Mouse (Mus musculus): ENCODE results near the gene Rap1gds1. TPM values are rescaled to one million over a fixed set of nuclear protein-coding genes. Genes with fewer than 3 reads are reported as not detected.

Gene Rap1gds1
- polyA plus RNA-seq, 1 experiment from 2014 or later: 99.7 TPM

DNA sequence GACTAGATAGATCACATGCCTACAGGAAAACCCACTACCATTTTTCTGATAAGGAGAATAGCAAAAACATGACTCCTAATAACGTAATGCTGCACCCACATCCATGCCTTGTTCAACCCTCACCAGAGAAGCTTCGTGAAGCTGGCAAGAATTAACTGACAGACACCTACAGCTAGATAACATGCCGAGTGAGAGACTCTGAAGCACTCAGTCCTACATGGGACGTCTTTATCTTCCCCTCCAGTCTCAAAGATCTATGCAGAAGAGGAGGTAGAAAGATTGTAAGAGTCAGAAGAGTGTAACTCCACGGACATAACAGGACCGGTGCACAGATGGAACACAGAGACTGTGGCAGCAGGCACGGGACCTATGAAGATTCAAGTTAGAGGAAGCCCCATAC lies 85.9 kb downstream of the Rap1gds1 start:
- no peak overlapping the region for H3K4me2 ChIP-seq
- no peak overlapping the region for H3K4me3 ChIP-seq
- H3K36me3 ChIP-seq: no peaks in the 10 kb centered on the region
- WGBS: 97% methylated on average over 7 of the region's 7 CpGs
- peaks cover 4% of the 10 kb centered on the region for H3K9me3 ChIP-seq
- H3K27ac ChIP-seq (replicated peaks): no peak overlapping the region
- no peaks in the 10 kb centered on the region for H3K4me1 ChIP-seq (replicated peaks)
- H3K27me3 ChIP-seq: no peaks in the 10 kb centered on the region
- no peak for ATAC-seq (ENCODE audit: low read depth)
- H3K9ac ChIP-seq: no peak overlapping the region

DNA sequence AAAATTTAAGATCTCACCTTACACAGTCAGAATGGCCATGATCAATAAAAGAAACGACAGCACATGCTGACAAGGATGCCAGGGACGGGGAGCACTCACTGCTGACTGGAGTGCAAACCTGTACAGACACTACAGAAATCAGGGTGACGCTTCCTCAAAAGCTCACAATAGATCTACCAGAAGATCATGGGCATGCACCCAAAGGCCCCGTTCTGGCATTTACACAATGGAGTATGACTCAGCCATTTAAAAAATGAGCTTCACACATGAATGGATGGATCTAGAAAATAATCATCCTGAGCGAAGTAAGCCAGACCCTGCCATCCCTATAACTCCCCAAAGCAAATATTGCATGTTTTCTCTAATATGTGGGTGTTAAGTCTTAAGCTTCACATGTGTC lies 87.0 kb downstream of the Rap1gds1 start:
- Histone ChIP-seq H3K4me2 (no peak overlapping the region), H3K27ac (replicated peaks) (no peak overlapping the region), H3K4me3 (no peak overlapping the region), H3K27me3 (no peaks in the 10 kb centered on the region), H3K4me1 (replicated peaks) (no peaks in the 10 kb centered on the region), H3K9ac (no peak overlapping the region), H3K9me3 (peaks cover 4% of the 10 kb centered on the region), H3K36me3 (no peaks in the 10 kb centered on the region)
- WGBS: 95% methylated on average over 5 of the region's 5 CpGs
- no peak for ATAC-seq (ENCODE audit: low read depth)

DNA sequence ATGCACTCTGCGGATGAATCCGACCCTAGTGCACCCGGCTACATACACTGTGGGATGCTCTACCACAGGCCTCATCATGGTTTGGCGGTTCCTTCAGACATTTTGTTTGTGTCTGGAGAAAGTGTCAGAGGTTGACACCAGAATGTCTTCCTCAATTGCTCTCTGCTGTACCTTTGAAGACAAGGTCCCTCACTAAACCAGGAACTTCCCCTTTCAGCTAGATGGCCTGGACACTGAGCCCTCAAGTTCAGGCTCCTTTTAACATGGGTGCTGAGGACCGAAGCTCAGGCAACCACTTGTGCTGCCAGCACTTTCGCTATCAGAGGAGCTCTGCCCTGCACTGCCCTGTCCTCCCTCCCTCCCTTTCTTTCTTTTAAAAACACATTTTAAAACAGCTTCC lies 92.8 kb downstream of the Rap1gds1 start:
- Histone ChIP-seq H3K4me1 (replicated peaks) (no peaks in the 10 kb centered on the region), H3K4me3 (no peak overlapping the region), H3K9me3 (peaks cover 1% of the 10 kb centered on the region), H3K4me2 (no peak overlapping the region), H3K36me3 (no peaks in the 10 kb centered on the region), H3K27ac (replicated peaks) (no peak overlapping the region), H3K27me3 (no peaks in the 10 kb centered on the region), H3K9ac (no peak overlapping the region)
- ATAC-seq (ENCODE audit: low read depth): no peak
- WGBS: 93% methylated on average over 6 of the region's 6 CpGs

DNA sequence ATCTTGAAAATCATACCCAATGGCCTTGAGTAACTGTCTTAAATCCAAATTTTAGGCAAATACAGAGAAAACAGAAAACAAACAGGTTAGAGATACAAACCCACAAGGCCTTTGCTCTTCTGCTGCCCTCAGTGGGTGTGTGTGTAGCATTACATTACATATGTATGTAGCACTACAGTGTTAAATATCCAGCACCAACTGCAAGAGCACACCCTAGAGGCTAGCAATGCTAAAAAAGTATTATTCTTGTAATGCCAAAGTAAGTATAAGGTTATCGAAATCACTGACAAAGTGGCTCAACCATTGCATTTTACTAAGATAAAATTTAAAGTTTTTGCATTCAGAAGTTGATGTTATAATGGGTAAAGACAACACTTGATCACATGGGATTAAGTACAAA lies 97.6 kb downstream of the Rap1gds1 start:
- Histone ChIP-seq H3K9me3 (no peaks in the 10 kb centered on the region), H3K27me3 (no peaks in the 10 kb centered on the region), H3K36me3 (peaks cover 21% of the 10 kb centered on the region), H3K4me2 (no peak overlapping the region), H3K9ac (no peak overlapping the region), H3K27ac (replicated peaks) (no peak overlapping the region), H3K4me3 (no peak overlapping the region), H3K4me1 (replicated peaks) (no peaks in the 10 kb centered on the region)
- 96% methylated on average over 1 of the region's 1 CpGs for WGBS
- no peak for ATAC-seq (ENCODE audit: low read depth)

DNA sequence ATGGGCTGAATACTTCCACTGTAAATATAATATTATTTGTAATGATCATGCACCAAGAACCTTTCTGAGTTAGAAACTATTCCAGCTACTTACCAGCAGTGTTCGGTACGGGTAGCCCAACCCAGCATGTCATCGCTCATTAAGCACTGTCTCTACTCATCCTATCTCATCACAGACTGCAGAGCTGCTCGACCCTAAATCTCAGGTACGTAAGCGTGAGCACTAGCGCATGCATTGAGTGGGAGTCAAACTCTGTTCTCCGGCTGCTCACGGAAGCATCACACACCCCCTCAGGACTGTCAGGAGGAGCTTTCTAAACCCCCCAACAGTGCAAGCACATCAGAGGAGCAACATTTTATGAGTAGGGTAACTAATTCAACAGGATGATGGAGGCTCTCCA lies 107.4 kb downstream of the Rap1gds1 start:
- H3K9ac ChIP-seq: no peak overlapping the region
- WGBS: 83% methylated on average over 9 of the region's 9 CpGs

DNA sequence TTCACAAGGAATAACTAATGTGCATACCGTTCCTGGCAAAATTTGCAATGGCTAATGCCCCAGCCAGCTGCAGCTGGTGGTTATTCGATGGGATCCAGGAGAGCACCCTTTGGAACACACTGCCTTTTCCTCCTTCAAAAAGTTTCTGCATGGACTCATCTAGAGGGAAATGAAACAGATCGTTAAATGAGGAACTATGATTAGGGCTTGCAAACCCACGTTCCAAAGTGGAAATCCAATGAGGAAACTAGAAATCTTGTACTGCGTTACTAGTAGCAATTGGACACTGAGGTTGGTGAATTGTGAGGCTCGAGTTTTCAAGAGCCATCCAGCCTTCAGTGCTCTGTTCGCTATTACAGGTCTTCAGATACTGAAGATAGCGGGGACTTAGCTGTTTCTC lies 116.5 kb downstream of the Rap1gds1 start:
- H3K4me2 ChIP-seq: no peak overlapping the region
- H3K4me1 ChIP-seq (replicated peaks): no peaks in the 10 kb centered on the region
- no peaks in the 10 kb centered on the region for H3K9me3 ChIP-seq
- H3K27me3 ChIP-seq: no peaks in the 10 kb centered on the region
- peaks cover 56% of the 10 kb centered on the region for H3K36me3 ChIP-seq
- 95% methylated on average over 8 of the region's 8 CpGs for WGBS
- H3K27ac ChIP-seq (replicated peaks): no peak overlapping the region
- no peak for ATAC-seq (ENCODE audit: low read depth)
- no peak overlapping the region for H3K4me3 ChIP-seq
- H3K9ac ChIP-seq: no peak overlapping the region

More for the DNA sequence above, 107.4 kb downstream of the Rap1gds1 start:
- no peaks in the 10 kb centered on the region for H3K4me1 ChIP-seq (replicated peaks)
- no peaks in the 10 kb centered on the region for H3K27me3 ChIP-seq
- no peak overlapping the region for H3K4me3 ChIP-seq
- no peak overlapping the region for H3K27ac ChIP-seq (replicated peaks)
- peaks cover 15% of the 10 kb centered on the region for H3K36me3 ChIP-seq
- H3K4me2 ChIP-seq: no peak overlapping the region
- ATAC-seq (ENCODE audit: low read depth): no peak
- H3K9me3 ChIP-seq: no peaks in the 10 kb centered on the region

DNA sequence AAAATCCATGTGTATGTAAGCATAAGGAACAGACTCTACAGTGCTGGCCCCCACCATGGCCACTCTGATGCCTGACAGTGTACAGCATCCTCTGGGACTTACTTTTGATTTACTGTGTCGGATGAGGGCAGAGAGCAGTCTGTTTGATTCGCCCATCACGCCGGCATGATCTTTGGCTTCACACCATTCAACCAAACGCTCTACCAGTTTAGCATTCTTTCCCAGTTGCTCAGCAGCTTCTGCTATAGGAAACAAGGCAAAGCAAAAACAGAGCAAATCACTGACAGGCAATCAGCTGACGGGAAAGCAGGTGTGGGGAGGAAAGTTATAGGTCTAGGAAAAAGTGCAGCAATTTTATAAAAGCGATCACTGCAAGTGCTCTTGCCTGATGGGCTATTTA lies 119.8 kb downstream of the Rap1gds1 start:
- H3K27ac ChIP-seq (replicated peaks): no peak overlapping the region
- no peak overlapping the region for H3K9ac ChIP-seq
- no peaks in the 10 kb centered on the region for H3K27me3 ChIP-seq
- no peaks in the 10 kb centered on the region for H3K4me1 ChIP-seq (replicated peaks)
- H3K4me2 ChIP-seq: no peak overlapping the region
- H3K36me3 ChIP-seq: peaks cover 62% of the 10 kb centered on the region
- H3K4me3 ChIP-seq: no peak overlapping the region
- 83% methylated on average over 7 of the region's 7 CpGs for WGBS
- H3K9me3 ChIP-seq: no peaks in the 10 kb centered on the region
- ATAC-seq (ENCODE audit: low read depth): no peak

DNA sequence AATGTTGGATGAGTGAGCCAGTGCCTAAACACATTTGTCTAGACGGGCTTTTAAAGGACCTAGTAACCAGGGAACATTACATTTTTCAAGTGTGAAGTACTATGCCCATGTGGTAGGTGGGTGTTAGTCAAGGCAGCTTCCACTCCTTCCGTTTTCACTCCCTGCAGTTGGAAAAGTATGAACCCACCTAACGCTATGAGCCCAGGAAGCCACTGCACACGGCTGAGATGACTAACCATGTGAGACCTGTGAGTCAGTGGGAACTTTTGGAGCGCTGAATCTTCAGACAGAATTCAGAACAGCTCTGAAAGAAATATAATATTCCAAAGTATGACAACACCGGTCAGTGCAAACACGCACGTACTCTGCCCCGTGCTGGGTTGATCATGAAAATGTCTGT lies 125.9 kb downstream of the Rap1gds1 start:
- 94% methylated on average over 9 of the region's 9 CpGs for WGBS
- Histone ChIP-seq H3K4me3 (no peak overlapping the region), H3K4me1 (replicated peaks) (no peaks in the 10 kb centered on the region), H3K4me2 (no peak overlapping the region), H3K36me3 (peaks cover 52% of the 10 kb centered on the region), H3K27ac (replicated peaks) (no peak overlapping the region), H3K9ac (no peak overlapping the region), H3K27me3 (no peaks in the 10 kb centered on the region), H3K9me3 (no peaks in the 10 kb centered on the region)
- ATAC-seq (ENCODE audit: low read depth): no peak

DNA sequence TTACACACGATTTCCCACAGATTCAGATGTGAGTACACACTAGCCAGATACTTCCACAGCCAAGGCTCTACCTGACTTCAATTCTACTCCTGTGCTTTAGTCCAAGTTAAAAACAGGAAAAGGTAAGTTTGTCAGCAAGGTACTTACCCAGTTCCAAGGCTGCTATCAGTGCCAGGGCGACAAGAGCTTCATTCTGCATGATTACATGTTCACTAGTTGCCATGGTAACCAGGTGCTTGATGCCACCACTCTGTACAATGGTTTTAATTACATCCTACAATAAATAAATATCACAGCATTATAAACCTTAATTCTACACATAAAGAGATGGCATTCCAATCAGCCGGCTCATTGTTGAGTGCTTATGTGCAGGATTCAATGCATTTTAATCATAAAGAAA lies 129.5 kb downstream of the Rap1gds1 start:
- ATAC-seq (ENCODE audit: low read depth): no peak
- H3K4me2 ChIP-seq: no peak overlapping the region
- H3K27ac ChIP-seq (replicated peaks): no peak overlapping the region
- H3K4me1 ChIP-seq (replicated peaks): peaks cover 6% of the 10 kb centered on the region; the same call in 1 of the 2 replicates
- peaks cover 38% of the 10 kb centered on the region for H3K36me3 ChIP-seq
- no peak overlapping the region for H3K4me3 ChIP-seq
- WGBS: 88% methylated on average over 3 of the region's 3 CpGs
- H3K9ac ChIP-seq: no peak overlapping the region
- H3K9me3 ChIP-seq: no peaks in the 10 kb centered on the region
- H3K27me3 ChIP-seq: no peaks in the 10 kb centered on the region

DNA sequence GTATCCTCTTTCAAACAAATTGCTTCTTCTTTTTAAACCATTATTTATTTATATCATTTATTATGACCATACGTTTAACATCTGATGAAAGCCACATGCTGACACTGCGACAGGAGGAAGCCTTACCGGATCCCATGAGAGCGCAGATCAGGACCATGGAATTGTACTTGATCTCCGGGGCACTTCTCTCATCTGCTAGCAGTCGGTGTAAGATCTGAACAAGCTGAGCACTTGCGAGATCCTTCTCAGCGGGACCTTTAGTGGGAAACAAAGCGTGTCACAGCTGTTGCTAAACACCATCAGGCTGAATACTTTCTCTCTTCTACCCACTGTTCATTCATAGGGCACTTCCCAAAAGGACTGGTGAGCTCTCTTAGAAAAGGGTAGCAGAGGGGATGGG lies 133.4 kb downstream of the Rap1gds1 start:
- ATAC-seq (ENCODE audit: low read depth): no peak
- Histone ChIP-seq H3K9ac (no peak overlapping the region), H3K9me3 (no peaks in the 10 kb centered on the region), H3K27me3 (no peaks in the 10 kb centered on the region), H3K4me3 (no peak overlapping the region), H3K36me3 (peaks cover 53% of the 10 kb centered on the region), H3K4me2 (no peak overlapping the region), H3K4me1 (replicated peaks) (peaks cover 6% of the 10 kb centered on the region; the same call in 1 of the 2 replicates), H3K27ac (replicated peaks) (no peak overlapping the region)
- WGBS: 40% methylated on average over 9 of the region's 9 CpGs

DNA sequence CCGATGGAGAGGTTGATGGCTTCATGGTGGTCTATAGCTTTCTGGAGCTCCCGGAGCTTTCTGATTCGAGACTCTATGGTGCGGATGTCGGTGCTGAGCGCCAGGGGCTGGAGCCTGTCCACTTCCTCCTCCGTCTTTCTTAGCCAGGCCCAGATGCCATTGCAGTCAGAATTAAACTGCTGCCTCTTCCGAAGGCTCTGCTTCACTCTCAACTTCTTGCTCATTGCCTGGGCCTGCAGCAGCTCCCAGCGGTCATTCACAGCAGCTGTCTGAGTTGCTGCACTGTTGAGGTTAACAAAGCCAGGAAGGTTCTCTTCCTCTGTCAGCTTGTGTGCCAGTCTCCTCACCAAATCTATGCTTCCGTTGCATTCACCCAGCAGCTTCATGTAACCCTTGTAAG lies 137.8 kb downstream of the Rap1gds1 start:
- Histone ChIP-seq H3K27ac (replicated peaks) (no peak overlapping the region), H3K4me3 (no peak overlapping the region), H3K4me2 (no peak overlapping the region), H3K36me3 (peaks cover 50% of the 10 kb centered on the region), H3K27me3 (no peaks in the 10 kb centered on the region), H3K9ac (no peak overlapping the region), H3K4me1 (replicated peaks) (peaks cover 6% of the 10 kb centered on the region; the same call in 1 of the 2 replicates), H3K9me3 (peaks cover 9% of the 10 kb centered on the region; the same call in 1 of the 2 replicates)
- WGBS: 96% methylated on average over 10 of the region's 10 CpGs
- ATAC-seq (ENCODE audit: low read depth): no peak

DNA sequence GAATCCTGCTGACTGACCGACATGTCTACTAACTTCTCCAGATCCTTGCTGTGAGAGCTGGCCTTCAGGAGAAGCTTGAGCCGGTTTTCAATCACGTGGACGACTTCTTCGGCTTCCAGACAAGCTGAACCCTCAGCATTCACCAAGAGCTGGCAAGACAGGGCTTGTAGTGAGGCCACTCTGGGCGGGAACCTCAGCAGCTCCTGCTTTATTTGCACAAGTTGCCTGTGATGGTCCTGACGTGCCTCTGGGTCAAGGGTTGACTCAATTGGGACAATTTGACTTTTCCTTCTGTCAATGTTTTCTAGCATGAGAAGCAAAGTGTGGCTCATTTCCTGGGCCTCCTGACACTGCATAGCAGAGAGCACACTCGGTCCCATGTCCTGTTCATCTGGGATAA lies 138.2 kb downstream of the Rap1gds1 start:
- H3K4me2 ChIP-seq: no peak overlapping the region
- H3K4me1 ChIP-seq (replicated peaks): peaks cover 4% of the 10 kb centered on the region; the same call in 1 of the 2 replicates
- WGBS: 95% methylated on average over 8 of the region's 8 CpGs
- H3K36me3 ChIP-seq: peaks cover 50% of the 10 kb centered on the region
- H3K9me3 ChIP-seq: peaks cover 9% of the 10 kb centered on the region; the same call in 1 of the 2 replicates
- no peak overlapping the region for H3K9ac ChIP-seq
- H3K27ac ChIP-seq (replicated peaks): no peak overlapping the region
- H3K4me3 ChIP-seq: no peak overlapping the region
- no peaks in the 10 kb centered on the region for H3K27me3 ChIP-seq
- ATAC-seq (ENCODE audit: low read depth): no peak

DNA sequence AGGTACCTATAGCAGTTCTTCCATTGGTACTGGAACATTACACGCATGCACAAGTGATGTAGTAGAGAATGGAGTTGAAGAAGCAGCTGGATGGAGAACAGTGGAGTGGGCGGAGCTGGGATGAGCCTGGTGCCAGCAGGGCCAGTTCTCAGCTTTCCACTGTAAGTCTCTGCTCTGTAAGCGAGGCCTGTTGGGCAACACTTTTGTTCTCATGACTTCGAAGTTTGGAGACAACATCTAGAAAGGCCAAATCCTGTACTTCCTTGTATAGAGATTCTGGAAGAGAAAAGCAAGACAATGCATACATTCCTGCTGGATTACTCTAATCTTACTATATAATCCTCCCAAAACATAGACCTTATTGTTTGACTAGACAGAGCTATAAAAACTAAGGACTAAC lies 147.6 kb downstream of the Rap1gds1 start:
- Histone ChIP-seq H3K36me3 (peaks cover 37% of the 10 kb centered on the region), H3K9me3 (0 out of 2 replicates have a peak, but pooled peaks cover 6% of the 10 kb centered on the region), H3K4me2 (no peak overlapping the region), H3K9ac (no peak overlapping the region), H3K4me3 (no peak overlapping the region), H3K27me3 (no peaks in the 10 kb centered on the region), H3K27ac (replicated peaks) (no peak overlapping the region), H3K4me1 (replicated peaks) (no peaks in the 10 kb centered on the region)
- ATAC-seq (ENCODE audit: low read depth): no peak
- 94% methylated on average over 4 of the region's 4 CpGs for WGBS

All from neural tube, embryonic 13.5 days (tissue).